Mouse (Mus musculus) heart, embryonic 12.5 days (tissue): ENCODE results near the gene Sash1. TPM values are rescaled to one million over a fixed set of nuclear protein-coding genes. Genes with fewer than 3 reads are reported as not detected.

Experiments
- ATAC-seq: fragments of 200-750 bp; cut with Nextera tagmentation; 2 replicates; pipeline ENCODE4 v1.8.0; 2017; ENCODE audit warnings: moderate TSS enrichment, moderate library complexity; ENCODE audit not compliant: insufficient number of reproducible peaks, low FRiP score
- H3K27ac ChIP-seq: fragments of 300-500 bp; sonication (generic); 2 replicates; pipeline ENCODE4 v1.5.1; 2016; ENCODE audit warnings: mild to moderate bottlenecking, moderate library complexity; ENCODE audit not compliant: poor library complexity, severe bottlenecking
- H3K27me3 ChIP-seq: fragments of 300-500 bp; sonication (generic); replicated peaks from 2 replicates; pipeline ENCODE4 v1.6.1; 2016; ENCODE audit warnings: mild to moderate bottlenecking, moderate library complexity
- H3K36me3 ChIP-seq: fragments of 300-500 bp; sonication (generic); 2 replicates; pipeline ENCODE4 v1.6.1; 2016; ENCODE audit warnings: mild to moderate bottlenecking, moderate library complexity
- H3K4me1 ChIP-seq: fragments of 300-500 bp; sonication (generic); replicated peaks from 2 replicates; pipeline ENCODE4 v1.6.1; 2016; ENCODE audit warnings: mild to moderate bottlenecking
- H3K4me2 ChIP-seq: fragments of 300-500 bp; sonication (generic); 2 replicates; pipeline ENCODE4 v1.6.1; 2016; ENCODE audit warnings: mild to moderate bottlenecking, moderate library complexity
- H3K4me3 ChIP-seq: fragments of 300-500 bp; sonication (generic); 2 replicates; pipeline ENCODE4 v1.5.1; 2016; ENCODE audit warnings: mild to moderate bottlenecking
- H3K9ac ChIP-seq: fragments of 300-500 bp; sonication (generic); 2 replicates; pipeline ENCODE4 v1.6.1; 2016; ENCODE audit warnings: mild to moderate bottlenecking, moderate library complexity
- H3K9me3 ChIP-seq: fragments of 300-500 bp; sonication (generic); replicated peaks from 2 replicates; pipeline ENCODE4 v1.6.1; 2016; ENCODE audit warnings: mild to moderate bottlenecking, moderate library complexity
- WGBS: fragments of 180-500 bp; shearing (Covaris S2); methylation state at CpG from one replicate; pipeline ENCODE4 v1.1.7; 2016; 5-methylcytosine and 5-hydroxymethylcytosine counted together
- polyA plus RNA-seq: library from polyadenylated mRNA; unstranded; fragments of >200 nt; fragmentation: Nextera tagmentation; extraction: Ambion mirVana; gene quantifications from 2 replicates; pipeline ENCODE4 v1.2.1, GENCODE M21; 2016

Sash1 gene
- polyA plus RNA-seq, 1 experiment from 2014 or later: 2.9 TPM

DNA sequence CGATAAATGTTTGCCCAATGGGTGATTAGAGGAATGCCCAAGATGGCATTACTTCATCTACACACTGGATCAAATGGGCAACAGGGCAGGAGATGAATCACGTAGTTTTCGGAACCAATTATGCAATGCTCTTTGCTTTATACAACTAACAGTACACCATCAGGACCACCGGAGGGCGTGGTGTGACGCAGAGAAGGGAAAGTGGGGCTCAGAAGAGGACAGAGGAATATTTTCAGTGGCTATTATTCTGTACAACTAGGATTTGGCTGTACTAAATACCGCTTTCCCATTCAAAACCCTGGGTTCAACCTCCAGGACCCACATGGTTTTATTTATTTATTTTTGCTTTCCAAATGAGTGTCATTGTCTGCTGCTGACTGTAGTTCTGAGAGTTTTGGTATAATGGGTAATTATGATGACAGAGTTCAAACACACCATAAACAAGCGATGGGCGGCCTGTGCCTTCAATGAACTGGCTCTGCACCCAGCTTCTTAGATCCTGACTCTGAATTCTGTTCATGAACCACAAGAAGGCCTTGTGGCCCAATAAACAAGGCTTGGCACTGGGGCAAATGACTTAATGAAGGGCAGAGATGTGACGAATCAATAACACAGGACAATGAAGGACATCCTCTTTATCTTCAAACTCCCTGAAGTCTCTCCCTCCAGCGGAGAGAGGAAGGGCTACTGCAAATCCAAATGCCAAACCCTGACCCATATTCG lies 114.8 kb downstream of the Sash1 start:
- no peak overlapping the region for H3K27ac ChIP-seq
- no peaks in the 10 kb centered on the region for H3K27me3 ChIP-seq
- H3K4me1 ChIP-seq: peaks cover 12% of the 10 kb centered on the region
- 91% methylated on average over 12 of the region's 12 CpGs for WGBS
- peaks cover 13% of the 10 kb centered on the region for H3K36me3 ChIP-seq
- H3K4me3 ChIP-seq: no peak overlapping the region
- peaks cover 7% of the 10 kb centered on the region for H3K9me3 ChIP-seq
- no peak for ATAC-seq
- no peak overlapping the region for H3K9ac ChIP-seq
- no peak overlapping the region for H3K4me2 ChIP-seq

DNA sequence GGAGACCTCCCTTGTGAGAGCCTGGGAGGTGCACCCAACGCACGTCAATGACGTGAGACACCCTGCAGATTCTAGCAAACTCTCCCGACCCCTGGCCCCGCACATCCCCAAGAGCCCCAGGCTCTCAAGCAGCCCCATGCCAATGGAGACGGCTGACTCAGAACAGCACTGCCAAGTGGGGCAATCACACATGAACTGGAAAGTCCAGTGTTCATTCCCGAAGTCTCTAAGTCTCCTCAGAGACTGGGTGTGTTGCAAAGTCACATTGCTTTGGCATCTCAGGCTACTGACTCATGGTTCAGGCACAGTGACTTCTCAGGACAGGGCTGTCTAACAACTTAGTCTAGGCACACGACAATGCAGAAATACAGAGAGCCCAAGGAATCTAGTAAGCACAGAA lies 117.2 kb downstream of the Sash1 start:
- no peak for ATAC-seq
- Histone ChIP-seq H3K9ac (no peak overlapping the region), H3K36me3 (peaks cover 7% of the 10 kb centered on the region; the same call in 1 of the 2 replicates), H3K4me1 (peaks cover 22% of the 10 kb centered on the region), H3K27ac (no peak overlapping the region), H3K9me3 (peaks cover 4% of the 10 kb centered on the region; the same call in 1 of the 2 replicates), H3K4me3 (no peak overlapping the region), H3K27me3 (no peaks in the 10 kb centered on the region), H3K4me2 (no peak overlapping the region)
- WGBS: 84% methylated on average over 8 of the region's 8 CpGs

DNA sequence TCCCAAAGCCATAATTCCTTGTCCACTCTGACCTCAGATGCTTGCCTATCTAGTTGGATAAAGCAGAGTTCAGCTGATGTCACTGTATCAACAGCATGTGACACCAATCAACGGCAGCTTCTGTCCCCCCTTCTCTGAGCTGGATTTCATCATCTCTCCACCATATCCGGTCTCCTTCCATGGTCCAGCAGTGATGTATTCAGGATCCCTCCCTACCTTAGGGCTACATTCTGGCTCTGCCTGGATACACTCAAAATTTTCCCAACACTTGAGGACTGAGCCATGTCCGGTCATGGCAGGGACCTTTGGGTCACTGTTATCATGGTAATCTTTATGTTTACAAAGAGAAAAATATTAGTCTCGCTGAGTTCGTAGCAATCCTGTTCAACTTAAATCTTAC lies 118.5 kb downstream of the Sash1 start:
- H3K4me1 ChIP-seq: peaks cover 28% of the 10 kb centered on the region
- peaks cover 4% of the 10 kb centered on the region; the same call in 1 of the 2 replicates for H3K9me3 ChIP-seq
- H3K27ac ChIP-seq: no peak overlapping the region
- no peaks in the 10 kb centered on the region for H3K27me3 ChIP-seq
- H3K4me3 ChIP-seq: no peak overlapping the region
- no peak overlapping the region for H3K4me2 ChIP-seq
- ATAC-seq: no peak
- peaks cover 7% of the 10 kb centered on the region; the same call in 1 of the 2 replicates for H3K36me3 ChIP-seq
- 76% methylated on average over 5 of the region's 5 CpGs for WGBS
- H3K9ac ChIP-seq: no peak overlapping the region

DNA sequence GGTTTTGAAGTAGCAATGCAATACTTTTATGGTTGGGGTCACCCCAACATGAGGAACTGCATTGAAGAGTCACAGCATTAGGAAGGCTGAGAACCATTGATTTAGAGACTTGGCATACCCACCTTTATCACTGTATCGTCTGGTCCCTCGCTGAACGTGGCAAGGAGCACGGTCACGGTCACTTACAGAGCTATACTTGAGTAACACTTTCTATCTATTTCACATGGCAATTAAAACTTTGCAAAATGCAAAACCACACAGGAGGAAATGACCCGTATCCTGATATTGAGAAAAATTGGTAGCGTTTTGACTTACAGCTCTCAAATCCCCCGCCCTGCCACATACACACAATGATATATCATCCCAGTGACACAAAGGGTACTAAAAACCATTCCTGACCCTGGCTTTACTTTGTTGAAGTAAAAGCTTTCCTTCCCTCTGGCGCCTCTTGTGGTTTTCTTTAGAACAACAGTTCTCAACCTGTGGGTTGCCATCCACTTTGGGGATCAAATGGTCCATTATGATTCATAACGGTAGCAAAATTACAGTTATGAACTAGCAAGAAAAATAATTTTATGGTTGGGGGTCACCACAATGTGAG lies 119.8 kb downstream of the Sash1 start:
- Histone ChIP-seq H3K9me3 (peaks cover 4% of the 10 kb centered on the region; the same call in 1 of the 2 replicates), H3K4me1 (peaks cover 26% of the 10 kb centered on the region), H3K4me3 (no peak overlapping the region), H3K9ac (no peak overlapping the region), H3K27ac (no peak overlapping the region), H3K27me3 (no peaks in the 10 kb centered on the region), H3K4me2 (no peak overlapping the region), H3K36me3 (peaks cover 7% of the 10 kb centered on the region; the same call in 1 of the 2 replicates)
- WGBS: 75% methylated on average over 10 of the region's 10 CpGs
- no peak for ATAC-seq

DNA sequence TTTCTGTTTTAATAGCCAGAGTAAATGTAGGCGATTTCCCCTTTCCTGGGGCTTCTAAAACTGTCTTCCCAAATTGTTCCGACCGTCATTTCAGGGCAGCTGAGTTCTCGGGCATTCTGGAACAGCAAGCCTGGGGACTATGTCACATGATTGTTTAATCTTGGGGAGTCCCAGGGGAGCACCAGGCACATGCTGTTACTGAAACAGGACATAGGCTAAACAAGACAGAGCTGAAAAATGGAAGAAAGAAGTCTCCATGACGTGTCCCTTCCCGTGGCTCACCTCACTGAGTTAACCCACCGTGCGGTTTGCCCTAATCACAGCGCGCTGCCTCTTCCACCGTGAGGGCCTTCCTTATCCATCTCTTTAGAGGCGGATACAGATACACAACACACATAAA lies 123.1 kb downstream of the Sash1 start:
- peak overlapping the region; percentile 57 for H3K9ac ChIP-seq
- WGBS: 37% methylated on average over 12 of the region's 12 CpGs
- no peaks in the 10 kb centered on the region for H3K27me3 ChIP-seq
- H3K4me3 ChIP-seq: peak overlapping the region; percentile 35
- peaks cover 33% of the 10 kb centered on the region for H3K4me1 ChIP-seq
- peak overlapping the region; percentile 31; the same call in 1 of the 2 replicates for H3K27ac ChIP-seq
- no peaks in the 10 kb centered on the region; the same call in 1 of the 2 replicates for H3K36me3 ChIP-seq
- no peak; the same call in 1 of the 2 replicates for ATAC-seq
- peak overlapping the region; percentile 70 for H3K4me2 ChIP-seq
- H3K9me3 ChIP-seq: no peaks in the 10 kb centered on the region

DNA sequence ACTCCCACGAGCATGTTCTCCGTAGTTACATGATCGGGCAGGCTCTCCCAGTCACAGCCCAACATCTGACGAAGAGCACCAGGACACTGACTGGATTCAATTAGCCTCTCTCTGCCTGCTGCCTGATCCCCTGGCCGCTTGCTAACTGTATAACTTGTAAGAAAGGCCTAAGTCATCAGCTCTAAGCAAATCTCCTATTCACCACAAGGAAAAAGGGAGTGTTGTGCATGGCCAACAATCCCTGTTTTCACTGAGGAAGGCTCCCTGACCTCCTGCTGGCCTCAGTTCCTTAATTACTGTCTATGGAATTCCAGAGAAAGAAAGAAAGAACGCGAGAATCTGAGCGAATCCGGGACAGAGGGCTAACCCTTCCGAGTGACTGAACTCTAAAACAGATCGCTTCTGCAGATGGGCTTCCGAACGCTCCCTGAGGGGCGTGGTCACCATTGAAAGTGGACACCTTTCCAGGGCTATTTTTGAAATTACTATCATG lies 123.6 kb downstream of the Sash1 start:
- 22% methylated on average over 14 of the region's 14 CpGs for WGBS
- H3K4me2 ChIP-seq: peak overlapping the region; percentile 70
- H3K27ac ChIP-seq: peak overlapping the region; percentile 38
- H3K27me3 ChIP-seq: no peaks in the 10 kb centered on the region
- no peak for ATAC-seq
- H3K9me3 ChIP-seq: no peaks in the 10 kb centered on the region
- peak overlapping the region; percentile 35 for H3K4me3 ChIP-seq
- no peaks in the 10 kb centered on the region; the same call in 1 of the 2 replicates for H3K36me3 ChIP-seq
- peak overlapping the region; percentile 57 for H3K9ac ChIP-seq
- peaks cover 33% of the 10 kb centered on the region for H3K4me1 ChIP-seq

DNA sequence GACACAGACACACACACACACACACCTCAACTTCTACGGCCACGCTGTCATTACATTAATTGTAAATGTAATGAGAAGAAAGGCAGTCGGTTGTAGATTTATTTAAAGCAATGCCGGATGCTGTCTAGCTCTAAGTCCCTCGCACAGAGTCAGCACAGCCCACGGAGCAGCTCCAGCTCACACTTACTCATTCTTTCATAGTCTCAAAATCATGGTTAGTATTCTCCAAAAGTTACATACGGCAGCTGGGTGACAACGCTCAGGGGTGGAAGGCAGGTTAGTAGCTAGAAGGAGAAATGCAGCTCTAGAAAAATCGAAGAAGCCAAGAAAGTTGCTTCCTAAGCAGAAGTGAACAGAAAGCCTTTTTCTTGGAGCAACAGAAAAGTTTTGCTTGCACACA lies 124.2 kb downstream of the Sash1 start:
- WGBS: 65% methylated on average over 9 of the region's 9 CpGs
- Histone ChIP-seq H3K27ac (no peak overlapping the region; the same call in 1 of the 2 replicates), H3K9ac (peak overlapping the region; percentile 57), H3K4me2 (peak overlapping the region; percentile 70), H3K4me1 (peaks cover 35% of the 10 kb centered on the region), H3K4me3 (peak overlapping the region; percentile 35), H3K27me3 (no peaks in the 10 kb centered on the region), H3K36me3 (no peaks in the 10 kb centered on the region; the same call in 1 of the 2 replicates), H3K9me3 (no peaks in the 10 kb centered on the region)
- ATAC-seq: 0 out of 2 replicates have a peak, but pooled peaks have one; percentile 34

DNA sequence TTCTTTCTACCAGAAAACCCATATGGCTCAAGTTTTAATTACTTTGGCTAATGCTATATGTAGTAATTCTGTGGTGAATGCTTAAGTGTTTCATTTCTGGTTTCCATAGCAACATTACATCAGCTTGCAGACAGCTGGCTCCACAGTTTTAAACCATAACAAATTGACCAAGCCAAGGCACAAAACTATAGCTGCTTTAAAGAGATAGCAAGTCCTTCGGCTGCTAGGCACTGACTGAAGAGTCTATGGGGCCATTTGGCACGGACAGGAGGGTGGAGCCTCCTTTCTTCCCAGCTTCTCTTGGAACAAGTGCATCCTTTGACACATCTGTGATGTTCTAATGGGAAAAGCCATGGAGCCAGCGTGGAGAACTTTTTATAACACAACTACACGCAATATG lies 125.3 kb downstream of the Sash1 start:
- WGBS: 51% methylated on average over 4 of the region's 4 CpGs

DNA sequence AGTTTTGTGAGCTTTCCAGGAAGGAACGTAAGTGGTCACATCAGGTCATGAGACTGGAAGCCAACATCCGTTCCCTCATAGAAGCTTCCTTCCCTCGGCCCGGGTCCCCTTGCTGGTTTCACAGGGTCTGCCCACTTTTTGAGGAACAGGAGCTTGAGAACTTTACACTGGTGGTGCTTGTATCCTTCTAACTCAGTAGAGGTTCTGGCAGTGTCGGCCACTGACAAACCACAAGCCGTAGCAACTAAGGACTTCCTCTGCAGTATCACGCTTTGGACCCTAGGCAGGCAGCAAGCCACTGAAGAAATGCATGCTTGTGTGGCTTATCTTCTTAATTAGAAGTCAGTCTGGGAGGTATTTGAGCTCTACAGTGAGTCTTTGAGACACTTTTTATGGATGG lies 126.6 kb downstream of the Sash1 start:
- 68% methylated on average over 7 of the region's 7 CpGs for WGBS
- Histone ChIP-seq H3K4me2 (no peak overlapping the region), H3K4me1 (peaks cover 32% of the 10 kb centered on the region), H3K36me3 (no peaks in the 10 kb centered on the region; the same call in 1 of the 2 replicates), H3K9ac (no peak overlapping the region), H3K4me3 (no peak overlapping the region), H3K27ac (no peak overlapping the region), H3K27me3 (no peaks in the 10 kb centered on the region), H3K9me3 (no peaks in the 10 kb centered on the region)
- ATAC-seq: no peak

More for the DNA sequence above, 125.3 kb downstream of the Sash1 start:
- no peak overlapping the region for H3K4me3 ChIP-seq
- no peaks in the 10 kb centered on the region for H3K27me3 ChIP-seq
- H3K4me2 ChIP-seq: no peak overlapping the region
- no peak overlapping the region for H3K9ac ChIP-seq
- no peaks in the 10 kb centered on the region for H3K9me3 ChIP-seq
- H3K36me3 ChIP-seq: no peaks in the 10 kb centered on the region; the same call in 1 of the 2 replicates
- H3K27ac ChIP-seq: no peak overlapping the region
- peaks cover 36% of the 10 kb centered on the region for H3K4me1 ChIP-seq
- ATAC-seq: no peak

DNA sequence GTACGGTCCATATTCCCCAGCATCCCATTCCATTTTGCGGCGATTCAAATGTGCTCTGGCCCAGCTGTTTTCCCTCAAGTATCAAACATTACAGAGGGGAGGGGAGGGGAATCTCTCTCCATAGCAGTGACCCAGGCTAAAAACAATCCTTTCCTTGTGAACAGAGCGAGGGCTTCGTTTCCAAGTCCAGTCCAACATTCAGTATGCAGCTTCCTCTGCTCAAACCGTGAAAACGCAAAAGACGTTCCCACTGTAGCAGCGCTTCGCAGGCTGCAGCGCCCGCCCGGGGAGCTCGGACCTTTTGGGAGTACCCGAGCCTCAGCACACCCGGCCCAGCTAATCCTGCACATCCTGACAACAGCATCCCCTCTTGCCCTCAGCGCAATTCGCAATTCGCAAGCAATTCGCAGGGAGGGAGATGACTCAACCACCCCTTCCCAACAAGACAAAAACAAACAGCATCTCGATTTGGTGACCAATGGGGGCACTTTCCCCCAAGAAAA lies 128.4 kb downstream of the Sash1 start:
- Histone ChIP-seq H3K27ac (peak overlapping the region; percentile 35; the same call in 1 of the 2 replicates), H3K9me3 (no peaks in the 10 kb centered on the region), H3K4me3 (no peak overlapping the region), H3K4me2 (peak overlapping the region; percentile 11; the same call in 1 of the 2 replicates), H3K36me3 (peaks cover 7% of the 10 kb centered on the region), H3K4me1 (peaks cover 25% of the 10 kb centered on the region; the same call in 1 of the 2 replicates), H3K9ac (no peak overlapping the region), H3K27me3 (no peaks in the 10 kb centered on the region)
- 52% methylated on average over 21 of the region's 21 CpGs for WGBS
- ATAC-seq: no peak
